Mouse (Mus musculus): ENCODE measurements around the gene Prkg1.

DNA sequence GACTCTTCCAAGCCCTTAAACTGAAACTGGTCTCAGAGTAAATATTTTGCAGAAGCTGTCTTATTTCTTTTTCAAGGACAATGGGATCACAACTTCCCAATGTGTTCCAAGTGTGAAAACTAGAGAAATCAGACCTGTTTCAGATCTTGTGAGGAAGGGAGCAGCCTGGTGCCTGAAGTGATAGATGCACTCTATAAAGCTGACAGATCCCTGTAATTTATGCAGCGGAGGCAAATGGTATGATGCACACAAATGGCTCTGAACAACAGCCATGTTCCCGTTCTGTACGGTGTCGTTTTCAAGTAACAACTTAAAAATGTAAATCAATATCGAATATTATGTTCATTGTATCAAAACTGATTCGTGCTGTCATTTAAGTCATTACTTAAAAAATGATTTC lies 1076.9 kb downstream of the Prkg1 start:
- TF ChIP-seq GATA1 (IDR thresholded peaks at IDR 0.05; ENCODE audit: borderline replicate concordance, low read length) (no peak), FLI1 (IDR thresholded peaks at IDR 0.05; ENCODE audit: low read length) (no peak)
